Mouse (Mus musculus) midbrain, embryonic 16.5 days (tissue): ENCODE measurements around the gene Cic. TPM values are rescaled to one million over a fixed set of nuclear protein-coding genes. Genes with fewer than 3 reads are reported as not detected.

Experiments
- ATAC-seq: fragments of 200-750 bp; cut with Nextera tagmentation; 2 replicates; pipeline ENCODE4 v1.8.0; 2017; ENCODE audit warnings: moderate TSS enrichment
- H3K27ac ChIP-seq: fragments of 300-500 bp; sonication (generic); 2 replicates; pipeline ENCODE4 v1.5.1; 2014; ENCODE audit warnings: mild to moderate bottlenecking, low read length, mixed read lengths
- H3K27me3 ChIP-seq: fragments of 300-500 bp; sonication (generic); 2 replicates; pipeline ENCODE4 v1.6.1; 2014; ENCODE audit warnings: low read depth, low read length, mixed read lengths; ENCODE audit not compliant: control insufficient read depth, insufficient read depth
- H3K36me3 ChIP-seq: fragments of 300-500 bp; sonication (generic); 2 replicates; pipeline ENCODE4 v1.6.1; 2014; ENCODE audit warnings: mild to moderate bottlenecking, low read length, moderate library complexity, mixed read lengths; ENCODE audit not compliant: control insufficient read depth, insufficient read depth
- H3K4me1 ChIP-seq: fragments of 300-500 bp; sonication (generic); 2 replicates; pipeline ENCODE4 v1.6.1; 2014; ENCODE audit warnings: mild to moderate bottlenecking, low read length, mixed read lengths; ENCODE audit not compliant: control insufficient read depth, insufficient read depth
- H3K4me2 ChIP-seq: fragments of 300-500 bp; sonication (generic); 2 replicates; pipeline ENCODE4 v1.6.1; 2014; ENCODE audit warnings: mild to moderate bottlenecking, low read length, mixed read lengths
- H3K4me3 ChIP-seq: fragments of 300-500 bp; sonication (generic); 2 replicates; pipeline ENCODE4 v1.5.1; 2014; ENCODE audit warnings: low read depth, mild to moderate bottlenecking, low read length, moderate library complexity, mixed read lengths
- H3K9ac ChIP-seq: fragments of 300-500 bp; sonication (generic); 2 replicates; pipeline ENCODE4 v1.6.1; 2014; ENCODE audit warnings: low read depth, low read length, mixed read lengths
- H3K9me3 ChIP-seq: fragments of 300-500 bp; sonication (generic); replicated peaks from 2 replicates; pipeline ENCODE4 v1.6.1; 2014; ENCODE audit warnings: mild to moderate bottlenecking, low read length, mixed read lengths; ENCODE audit not compliant: control insufficient read depth, poor library complexity, severe bottlenecking
- WGBS: fragments of 180-500 bp; shearing (Covaris S2); extraction: QIAGEN DNeasy Blood & Tissue Kit; methylation state at CpG from one replicate; pipeline ENCODE4 v1.1.7; 2014; 5-methylcytosine and 5-hydroxymethylcytosine counted together
- microRNA-seq: library from miRNA; unstranded; fragments of <30 nt; microRNA quantifications from one replicate; pipeline ENCODE4, GENCODE M21; 2017
- polyA plus RNA-seq: library from polyadenylated mRNA; unstranded; fragments of >200 nt; fragmentation: Nextera tagmentation; extraction: Ambion mirVana; gene quantifications from 2 replicates; pipeline ENCODE4 v1.2.1, GENCODE M21; 2015

Cic gene
- polyA plus RNA-seq, 1 experiment from 2014 or later = 33.8 TPM

GRCm38 (mm10) chr7:25339329-25339728 lies 71.8 kb downstream of the Cic start:
- WGBS = 88% methylated on average over 9 of the region's 9 CpGs
- no peak overlapping the region for H3K27ac ChIP-seq
- no peak for ATAC-seq
- no peak overlapping the region for H3K4me3 ChIP-seq
- no peak overlapping the region for H3K9ac ChIP-seq
- H3K36me3 ChIP-seq = peaks cover 28% of the 10 kb centered on the region
- no peaks in the 10 kb centered on the region for H3K9me3 ChIP-seq
- no peaks in the 10 kb centered on the region; the same call in 1 of the 2 replicates for H3K4me1 ChIP-seq
- H3K4me2 ChIP-seq = no peak overlapping the region
- no peaks in the 10 kb centered on the region for H3K27me3 ChIP-seq

GRCm38 (mm10) chr7:25341000-25341784 lies 73.7 kb downstream of the Cic start:
- no peaks in the 10 kb centered on the region for H3K9me3 ChIP-seq
- H3K9ac ChIP-seq = peak overlapping the region; percentile 6; the same call in 1 of the 2 replicates
- H3K27ac ChIP-seq = peak overlapping the region; percentile 71
- H3K27me3 ChIP-seq = no peaks in the 10 kb centered on the region
- WGBS = 67% methylated on average over 20 of the region's 20 CpGs
- H3K4me1 ChIP-seq = no peaks in the 10 kb centered on the region; the same call in 1 of the 2 replicates
- peak; percentile 82 for ATAC-seq
- no peak overlapping the region for H3K4me3 ChIP-seq
- no peak overlapping the region for H3K4me2 ChIP-seq
- peaks cover 19% of the 10 kb centered on the region for H3K36me3 ChIP-seq

Small RNA genes lying within 50 kb of the gene (microRNA-seq; reads per million reads assigned to microRNA genes)
- gene Mir7048 = not detected

Other genes starting within 250 kb of the Cic start
- 14.2 and 15.5 TPM in 2 replicates for gene Grik5, start 195.4 kb upstream of the Cic start, polyA plus RNA-seq
- 33.7 and 34.2 TPM in 2 replicates for gene Zfp574, start 195.1 kb upstream of the Cic start, polyA plus RNA-seq
- 42.9 and 56.4 TPM in 2 replicates for gene Pou2f2, start 88.0 kb upstream of the Cic start, polyA plus RNA-seq
- 14.1 and 14.6 TPM in 2 replicates for gene Dedd2, start 47.1 kb upstream of the Cic start, polyA plus RNA-seq
- 1.7 TPM in 2 replicates for gene Zfp526, start 46.3 kb upstream of the Cic start, polyA plus RNA-seq
- 16.2 and 17.8 TPM in 2 replicates for gene Gsk3a, start 29.9 kb upstream of the Cic start, polyA plus RNA-seq
- 2.3 and 2.8 TPM in 2 replicates for gene Erf, start 16.9 kb upstream of the Cic start, polyA plus RNA-seq
- 672 and 703 TPM in 2 replicates for gene Pafah1b3, start 30.3 kb downstream of the Cic start, polyA plus RNA-seq
- gene Prr19, start 33.7 kb downstream of the Cic start, polyA plus RNA-seq = 4.3 and 5.6 TPM in 2 replicates
- 83.8 and 98.0 TPM in 2 replicates for gene Tmem145, start 38.4 kb downstream of the Cic start, polyA plus RNA-seq
- gene Megf8, start 49.5 kb downstream of the Cic start, polyA plus RNA-seq = 23.2 and 23.4 TPM in 2 replicates
- gene Cnfn, start 102.0 kb downstream of the Cic start, polyA plus RNA-seq = not detected in 2 replicates
- 9.8 and 12.5 TPM in 2 replicates for gene Lipe, start 131.0 kb downstream of the Cic start, polyA plus RNA-seq
- 0.48 and 1.0 TPM in 2 replicates for gene Cxcl17, start 145.2 kb downstream of the Cic start, polyA plus RNA-seq
- 0.42 and 0.87 TPM in 2 replicates for gene Ceacam1, start 209.9 kb downstream of the Cic start, polyA plus RNA-seq